Mouse (Mus musculus): ENCODE results near the gene Tas2r134. TPM values are rescaled to one million over a fixed set of nuclear protein-coding genes. Genes with fewer than 3 reads are reported as not detected.
A peak's percentile ranks its signal among the peaks of the same experiment; 100 is the strongest.

Tas2r134 gene
- total RNA-seq (2021), result not detected in 2 replicates
- long read RNA-seq, result 0 reads

GRCm38 (mm10) chr2:51627211-51627610 is at the start of gene Tas2r134:
Gene Tas2r134, plus strand, starts transcription at chr2:51627511.
- no peak for DNase-seq

GRCm38 (mm10) chr2:51579767-51580166 is 47.5 kb upstream of the Tas2r134 start:
- DNase-seq, result no peak

GRCm38 (mm10) chr2:51584050-51585046 is 43.0 kb upstream of the Tas2r134 start:
- DNase-seq, result no peak

GRCm38 (mm10) chr2:51588336-51588735 is 39.0 kb upstream of the Tas2r134 start:
- no peak for DNase-seq

- DNase-seq, result no peak
Observed at GRCm38 (mm10) chr2:51588895-51589294, 38.4 kb upstream of the Tas2r134 start.

GRCm38 (mm10) chr2:51589627-51590026 is 37.7 kb upstream of the Tas2r134 start:
- no peak for DNase-seq

GRCm38 (mm10) chr2:51590308-51590707 is 37.0 kb upstream of the Tas2r134 start:
- no peak for DNase-seq

- no peak for DNase-seq
Observed at GRCm38 (mm10) chr2:51592157-51592556, 35.2 kb upstream of the Tas2r134 start.

- DNase-seq, result no peak
Observed at GRCm38 (mm10) chr2:51599473-51600201, 27.7 kb upstream of the Tas2r134 start.

GRCm38 (mm10) chr2:51600202-51600487 is 27.2 kb upstream of the Tas2r134 start:
- DNase-seq, result no peak

GRCm38 (mm10) chr2:51600873-51601272 is 26.4 kb upstream of the Tas2r134 start:
- no peak for DNase-seq

- DNase-seq, result no peak
Observed at GRCm38 (mm10) chr2:51610305-51610704, 17.0 kb upstream of the Tas2r134 start.

- no peak for DNase-seq
Observed at GRCm38 (mm10) chr2:51610897-51611296, 16.4 kb upstream of the Tas2r134 start.

GRCm38 (mm10) chr2:51613716-51614115 is 13.6 kb upstream of the Tas2r134 start:
- no peak for DNase-seq

- DNase-seq, result no peak
Observed at GRCm38 (mm10) chr2:51621931-51622330, 5.4 kb upstream of the Tas2r134 start.

- DNase-seq, result no peak
Observed at GRCm38 (mm10) chr2:51626007-51626406, 1.3 kb upstream of the Tas2r134 start.

- no peak for DNase-seq
Observed at GRCm38 (mm10) chr2:51631428-51631827, 4.1 kb downstream of the Tas2r134 start.

- DNase-seq, result no peak
Observed at GRCm38 (mm10) chr2:51637681-51638080, 10.4 kb downstream of the Tas2r134 start.

GRCm38 (mm10) chr2:51641635-51642034 is 14.3 kb downstream of the Tas2r134 start:
- no peak for DNase-seq

GRCm38 (mm10) chr2:51643244-51644139 is 16.2 kb downstream of the Tas2r134 start:
- DNase-seq, result peak; percentile 19

GRCm38 (mm10) chr2:51647972-51648371 is 20.7 kb downstream of the Tas2r134 start:
- DNase-seq, result no peak

- DNase-seq, result no peak
Observed at GRCm38 (mm10) chr2:51649887-51650286, 22.6 kb downstream of the Tas2r134 start.
